Mouse (Mus musculus): ENCODE results near the gene Trim2.

Trim2 gene

GRCm38 (mm10) chr3:84128871-84129870 lies 177.5 kb downstream of the Trim2 start:
- DNase-seq: no peak

- no peak for DNase-seq
Measured at GRCm38 (mm10) chr3:84127431-84127830, 179.2 kb downstream of the Trim2 start.

- DNase-seq: no peak
Measured at GRCm38 (mm10) chr3:84126721-84127120, 180.0 kb downstream of the Trim2 start.

GRCm38 (mm10) chr3:84125704-84126289 lies 180.9 kb downstream of the Trim2 start:
- DNase-seq: no peak

GRCm38 (mm10) chr3:84123461-84123860 lies 183.2 kb downstream of the Trim2 start:
- DNase-seq: no peak

GRCm38 (mm10) chr3:84118718-84119117 lies 188.0 kb downstream of the Trim2 start:
- DNase-seq: no peak

- DNase-seq: no peak
Measured at GRCm38 (mm10) chr3:84118178-84118577, 188.5 kb downstream of the Trim2 start.

All from cerebellum, adult 11 months (tissue).